Mouse (Mus musculus): ENCODE measurements at regions not wholly inside any gene's neighbourhood (a gene's known extent, or its start where the extent isn't known, plus 50 kb on each side); places are given as distances from the start of the nearest gene placed in this dataset.

DNA sequence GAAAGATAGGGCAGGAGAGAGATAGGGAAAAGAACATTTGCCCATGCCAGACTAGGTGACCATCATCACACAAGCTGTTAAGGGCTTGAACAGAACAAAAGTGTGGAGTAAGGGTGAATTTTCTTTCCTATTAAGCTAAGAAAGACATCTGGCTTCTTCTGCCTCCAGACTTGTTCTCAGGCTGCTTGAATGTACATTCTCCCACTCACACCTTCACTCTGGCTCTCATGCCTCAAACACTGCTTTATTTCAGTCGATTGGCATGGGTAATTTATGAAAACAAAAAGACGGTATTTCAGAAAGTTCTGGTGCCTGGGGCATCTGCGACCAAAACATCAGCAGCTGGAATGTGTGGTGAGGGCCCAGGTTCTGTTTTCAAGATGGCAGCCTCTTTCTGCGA, 79.1 kb downstream of the Ifi44 start:
- DNase-seq, result no peak

DNA sequence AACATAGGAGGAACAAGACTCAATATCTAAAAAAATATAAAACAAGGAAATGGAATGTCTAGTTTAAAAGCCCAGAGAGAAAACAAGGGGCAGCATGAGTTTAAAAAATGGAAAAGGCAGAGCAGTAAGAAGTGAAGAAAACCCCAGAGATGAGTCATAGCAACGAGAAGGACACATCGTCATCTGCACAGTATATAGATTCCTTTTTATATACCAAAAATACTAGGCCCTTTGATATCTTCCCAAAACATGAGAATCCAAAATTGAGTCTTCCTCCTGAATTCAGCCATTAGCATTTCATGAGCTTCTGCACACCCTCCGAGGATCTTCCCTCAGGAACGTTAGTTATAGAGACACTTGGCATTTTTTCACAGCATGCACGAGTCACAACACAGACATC, 96.5 kb downstream of the Ifi44 start:
- DNase-seq, result no peak

DNA sequence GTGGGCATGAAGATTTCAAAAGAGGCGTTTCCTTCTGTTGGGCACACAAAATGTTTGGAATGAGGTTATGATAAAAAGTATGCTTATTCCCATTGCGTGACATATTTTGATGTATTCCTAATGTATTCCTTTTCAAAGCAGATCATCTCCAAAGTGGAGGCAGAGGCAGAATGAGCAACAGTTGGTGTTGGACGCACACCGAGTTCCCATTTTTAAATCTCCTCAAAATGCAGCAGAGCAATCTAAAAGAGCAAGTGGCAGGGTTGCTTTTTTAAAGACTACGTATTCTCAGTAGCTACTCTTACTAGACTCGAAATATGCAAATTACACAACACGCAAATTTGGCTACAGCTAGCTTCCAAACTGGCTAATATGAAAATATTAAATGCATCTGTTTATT, 98.2 kb downstream of the Ifi44 start:
- DNase-seq, result no peak

DNA sequence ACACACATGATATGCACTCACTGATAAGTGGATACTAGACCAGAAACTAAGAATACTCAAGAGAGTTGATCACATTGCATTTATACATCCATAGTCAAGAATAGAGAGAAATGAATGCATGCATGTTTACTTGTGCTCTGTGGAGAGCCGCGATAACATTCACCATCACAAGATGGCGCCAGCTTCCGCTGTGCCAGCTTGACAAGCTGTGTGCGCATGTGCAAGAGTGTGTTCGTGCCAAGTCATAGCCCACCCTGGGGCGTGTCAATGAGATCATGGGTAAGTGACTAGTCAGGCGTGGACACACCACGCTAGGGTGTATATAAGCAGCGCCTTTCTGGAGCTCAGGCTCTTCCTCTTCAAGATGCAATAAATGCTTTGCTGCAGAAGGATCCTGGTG, 102.1 kb downstream of the Ifi44 start:
- DNase-seq, result no peak

DNA sequence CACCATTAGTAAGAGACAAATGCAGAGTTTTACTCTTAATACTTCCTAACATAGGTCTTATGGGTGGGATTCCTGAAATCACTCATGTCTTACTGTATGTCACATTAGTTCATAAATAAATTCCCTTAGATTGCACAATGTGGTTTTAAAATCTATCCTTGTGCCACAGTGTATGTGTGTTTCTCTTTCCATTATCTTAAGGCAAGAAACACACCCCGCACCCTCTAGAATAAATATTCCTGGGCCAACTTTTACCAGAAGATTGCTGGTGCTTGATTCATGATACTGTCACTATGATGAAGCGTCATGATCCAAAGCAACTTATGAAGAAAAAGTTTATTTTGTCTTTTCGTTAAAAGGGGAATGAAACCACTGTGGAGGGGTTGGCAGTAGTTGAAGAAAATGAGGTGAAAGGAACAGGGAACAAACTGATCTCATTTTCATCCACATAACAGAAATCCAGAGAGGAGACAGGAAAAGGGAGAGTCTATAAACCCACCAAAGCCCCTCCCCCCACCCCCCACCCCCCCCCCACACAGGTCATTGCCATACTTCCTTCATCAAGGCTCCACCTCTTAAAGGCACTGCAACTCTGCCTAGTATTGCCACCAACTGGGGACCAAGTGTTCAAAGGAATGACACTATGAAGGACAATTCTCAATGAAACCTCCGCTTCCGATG, 110.2 kb downstream of the Ifi44 start:
- DNase-seq, result peak; percentile 5

DNA sequence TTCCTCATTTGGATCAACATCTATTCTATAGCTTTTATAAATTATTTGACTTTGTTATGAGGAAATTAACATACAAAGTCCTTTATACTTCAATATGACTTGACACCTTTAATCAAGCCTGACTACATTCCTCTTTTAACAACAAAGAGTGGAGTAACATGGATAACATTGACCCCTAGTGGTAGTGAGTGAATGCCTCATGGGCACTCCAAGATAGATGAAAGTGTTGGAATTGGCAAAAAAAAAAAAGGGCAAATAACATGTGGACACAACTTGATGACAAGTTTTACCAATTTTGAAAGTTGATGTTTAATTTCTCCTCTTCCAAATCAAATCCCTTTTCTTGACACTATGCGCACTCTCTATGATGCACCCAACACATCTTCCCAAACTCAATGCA, 111.4 kb downstream of the Ifi44 start:
- no peak for DNase-seq

DNA sequence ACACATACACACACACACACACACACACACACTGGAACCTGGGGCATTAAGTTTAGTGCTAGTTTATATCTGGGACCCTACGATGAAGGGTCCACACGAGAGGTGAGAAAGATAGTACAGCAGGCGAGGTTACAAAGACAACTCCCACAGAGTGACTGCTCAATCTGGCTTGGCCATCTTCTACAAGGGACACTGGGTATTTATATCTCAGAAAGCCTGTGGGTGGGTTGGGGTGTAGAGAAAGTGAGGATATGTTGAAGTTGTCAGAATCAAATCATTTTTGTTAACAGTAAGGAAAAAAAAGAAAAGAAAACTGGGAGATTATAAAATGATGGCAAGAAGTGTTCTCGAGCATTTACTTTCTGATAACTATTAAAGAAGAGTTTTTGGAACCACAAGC, 138.8 kb downstream of the Ifi44 start:
- no peak for DNase-seq

DNA sequence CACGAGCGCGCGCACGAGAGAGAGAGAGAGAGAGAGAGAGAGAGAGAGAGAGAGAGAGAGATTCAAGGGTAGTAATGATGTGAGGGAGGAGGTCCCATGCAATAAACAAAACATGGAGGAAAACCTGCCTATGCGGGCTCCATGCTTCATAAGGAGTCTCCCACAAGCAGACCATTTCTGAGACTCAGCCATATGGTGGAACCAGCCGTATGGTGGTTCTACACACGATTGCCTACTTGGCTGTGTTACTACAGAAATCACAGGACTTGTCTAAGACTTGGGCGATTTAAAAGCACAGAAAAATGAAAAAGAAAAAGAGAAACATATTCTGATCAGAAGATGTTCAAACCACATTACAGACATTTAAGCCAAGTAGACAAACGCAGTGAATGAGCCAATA, 142.1 kb downstream of the Ifi44 start:
- no peak for DNase-seq

DNA sequence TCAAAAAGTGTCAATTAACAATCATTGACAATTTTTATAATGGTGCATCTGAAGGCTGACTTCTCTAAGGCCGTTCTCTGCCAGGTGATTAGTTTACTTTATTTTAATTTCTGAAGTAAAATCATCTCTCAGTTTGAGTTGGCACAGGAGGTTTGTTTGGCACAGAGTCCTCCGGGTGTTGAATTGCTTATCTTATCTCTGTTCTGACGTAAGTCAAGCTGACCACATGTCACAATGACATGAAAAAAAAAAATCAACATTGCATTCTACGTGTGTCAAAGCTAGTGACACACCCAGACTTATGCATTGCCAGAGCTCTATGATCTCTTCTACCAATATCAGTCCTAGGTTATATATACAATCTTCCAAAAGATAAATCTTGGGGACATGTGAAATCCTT, 146.4 kb downstream of the Ifi44 start:
- DNase-seq, result no peak

Measured in lung, postnatal 10 days (tissue).